Mouse (Mus musculus) embryonic facial prominence, embryonic 15.5 days (tissue): ENCODE results near the gene Abcf2. TPM values are rescaled to one million over a fixed set of nuclear protein-coding genes. Genes with fewer than 3 reads are reported as not detected.
"Not testable (repeated sequence)": the region's sequence is repeated elsewhere in the genome, so short reads cannot be mapped to it uniquely, and the experiment has no call there.

Experiments
- ATAC-seq: fragments of 200-750 bp; cut with Nextera tagmentation; 2 replicates; pipeline ENCODE4 v1.8.0; 2017; ENCODE audit warnings: low read depth, moderate TSS enrichment; ENCODE audit not compliant: insufficient number of reproducible peaks, low FRiP score, low TSS enrichment
- H3K27ac ChIP-seq: fragments of 300-500 bp; sonication (generic); replicated peaks from 2 replicates; pipeline ENCODE4 v1.5.1; 2015; ENCODE audit warnings: mild to moderate bottlenecking, inconsistent platforms
- H3K27me3 ChIP-seq: fragments of 300-500 bp; sonication (generic); 2 replicates; pipeline ENCODE4 v1.6.1; 2015; ENCODE audit warnings: inconsistent platforms
- H3K36me3 ChIP-seq: fragments of 300-500 bp; sonication (generic); 2 replicates; pipeline ENCODE4 v1.6.1; 2015; ENCODE audit warnings: mild to moderate bottlenecking, inconsistent platforms
- H3K4me1 ChIP-seq: fragments of 300-500 bp; sonication (generic); 2 replicates; pipeline ENCODE4 v1.6.1; 2015; ENCODE audit warnings: inconsistent platforms
- H3K4me2 ChIP-seq: fragments of 300-500 bp; sonication (generic); replicated peaks from 2 replicates; pipeline ENCODE4 v1.6.1; 2015; ENCODE audit warnings: mild to moderate bottlenecking, inconsistent platforms
- H3K4me3 ChIP-seq: fragments of 300-500 bp; sonication (generic); replicated peaks from 2 replicates; pipeline ENCODE4 v1.5.1; 2015; ENCODE audit warnings: mild to moderate bottlenecking, inconsistent platforms
- H3K9ac ChIP-seq: fragments of 300-500 bp; sonication (generic); 2 replicates; pipeline ENCODE4 v1.6.1; 2015; ENCODE audit warnings: inconsistent platforms
- H3K9me3 ChIP-seq: fragments of 300-500 bp; sonication (generic); replicated peaks from 2 replicates; pipeline ENCODE4 v1.6.1; 2016; ENCODE audit warnings: inconsistent platforms
- WGBS: fragments of 180-500 bp; shearing (Covaris S2); methylation state at CpG from one replicate; pipeline ENCODE4 v1.1.7; 2015; 5-methylcytosine and 5-hydroxymethylcytosine counted together
- polyA plus RNA-seq: library from polyadenylated mRNA; unstranded; fragments of >200 nt; fragmentation: Nextera tagmentation; extraction: Ambion mirVana; gene quantifications from 2 replicates; pipeline ENCODE4 v1.2.1, GENCODE M21; 2015

The Abcf2 gene
- polyA plus RNA-seq, 1 experiment from 2014 or later = 93.7 TPM

- Histone ChIP-seq H3K9ac (peak overlapping the region; percentile 73), H3K36me3 (peaks cover 36% of the 10 kb centered on the region), H3K4me3 (peak overlapping the region; percentile 92), H3K4me2 (peak overlapping the region; percentile 76), H3K27ac (peak overlapping the region; percentile 90), H3K9me3 (no peaks in the 10 kb centered on the region), H3K4me1 (peaks cover 13% of the 10 kb centered on the region), H3K27me3 (no peaks in the 10 kb centered on the region)
- peak; percentile 6; the same call in 1 of the 2 replicates for ATAC-seq
- WGBS = under 1% methylated on average over 32 of the region's 32 CpGs
Observed at GRCm38 (mm10) chr5:24576801-24577182, 475 bp downstream of the Abcf2 start.

- 85% methylated on average over 1 of the region's 1 CpGs for WGBS
- no peaks in the 10 kb centered on the region for H3K27me3 ChIP-seq
- peaks cover 13% of the 10 kb centered on the region for H3K4me1 ChIP-seq
- ATAC-seq = no peak
- peak overlapping the region; percentile 76 for H3K4me2 ChIP-seq
- H3K27ac ChIP-seq = no peak overlapping the region
- H3K4me3 ChIP-seq = peak overlapping the region; percentile 92
- H3K9me3 ChIP-seq = no peaks in the 10 kb centered on the region
- H3K9ac ChIP-seq = no peak overlapping the region
- peaks cover 45% of the 10 kb centered on the region for H3K36me3 ChIP-seq
Observed at GRCm38 (mm10) chr5:24575948-24576347, 1.3 kb downstream of the Abcf2 start.

- no peak within 1 kb of the TSS for H3K4me2 ChIP-seq
- no peak within 1 kb of the TSS for H3K27ac ChIP-seq
Observed at GRCm38 (mm10) chr5:24556709-24557108, 20.6 kb downstream of the Abcf2 start, which contains the start of gene 4931409K22Rik. Gene 4931409K22Rik (minus strand): TSS chr5:24556809.

GRCm38 (mm10) chr5:24555335-24555734 lies 21.9 kb downstream of the Abcf2 start:
- not testable (repeated sequence) for ATAC-seq, H3K9ac ChIP-seq, H3K27me3 ChIP-seq, H3K27ac ChIP-seq, H3K36me3 ChIP-seq, H3K4me3 ChIP-seq, H3K9me3 ChIP-seq, H3K4me2 ChIP-seq
- 91% methylated on average over 7 of the region's 7 CpGs for WGBS
- H3K4me1 ChIP-seq = peaks cover 26% of the 10 kb centered on the region

More at GRCm38 (mm10) chr5:24556709-24557108, 20.6 kb downstream of the Abcf2 start, which contains the start of gene 4931409K22Rik:
- H3K36me3 ChIP-seq = no peaks in the 10 kb centered on the region
- no peaks in the 10 kb centered on the region for H3K9me3 ChIP-seq
- H3K4me1 ChIP-seq = peaks cover 12% of the 10 kb centered on the region
- no peak for ATAC-seq
- WGBS = 68% methylated on average over 2 of the region's 2 CpGs
- H3K27me3 ChIP-seq = no peaks in the 10 kb centered on the region
- H3K4me3 ChIP-seq = no peak within 1 kb of the TSS
- no peak within 1 kb of the TSS for H3K9ac ChIP-seq

GRCm38 (mm10) chr5:24553621-24554244 lies 23.5 kb downstream of the Abcf2 start:
- Histone ChIP-seq H3K9me3 (no peaks in the 10 kb centered on the region), H3K27ac (no peak overlapping the region), H3K27me3 (0 out of 2 replicates have a peak, but pooled peaks cover 6% of the 10 kb centered on the region), H3K4me3 (no peak overlapping the region), H3K4me1 (peaks cover 26% of the 10 kb centered on the region), H3K36me3 (no peaks in the 10 kb centered on the region), H3K4me2 (no peak overlapping the region), H3K9ac (no peak overlapping the region)
- no peak for ATAC-seq
- 40% methylated on average over 5 of the region's 5 CpGs for WGBS

GRCm38 (mm10) chr5:24551317-24551688 lies 26.0 kb downstream of the Abcf2 start:
- WGBS = 65% methylated on average over 2 of the region's 2 CpGs
- no peak overlapping the region for H3K4me3 ChIP-seq
- H3K9ac ChIP-seq = 0 out of 2 replicates have a peak overlapping the region, but pooled peaks have one; percentile 9

GRCm38 (mm10) chr5:24550598-24551316 lies 26.5 kb downstream of the Abcf2 start:
- H3K4me1 ChIP-seq = peaks cover 26% of the 10 kb centered on the region
- 0 out of 2 replicates have a peak overlapping the region, but pooled peaks have one; percentile 9 for H3K9ac ChIP-seq
- 24% methylated on average over 26 of the region's 26 CpGs for WGBS
- H3K4me3 ChIP-seq = no peak overlapping the region
- no peak overlapping the region for H3K27ac ChIP-seq
- H3K36me3 ChIP-seq = no peaks in the 10 kb centered on the region
- 0 out of 2 replicates have a peak, but pooled peaks cover 6% of the 10 kb centered on the region for H3K27me3 ChIP-seq
- H3K4me2 ChIP-seq = peak overlapping the region; percentile 41
- H3K9me3 ChIP-seq = no peaks in the 10 kb centered on the region
- peak; percentile 44; the same call in 1 of the 2 replicates for ATAC-seq

More at GRCm38 (mm10) chr5:24551317-24551688, 26.0 kb downstream of the Abcf2 start:
- peak overlapping the region; percentile 41 for H3K4me2 ChIP-seq
- no peak for ATAC-seq
- H3K27ac ChIP-seq = no peak overlapping the region
- H3K9me3 ChIP-seq = no peaks in the 10 kb centered on the region
- H3K27me3 ChIP-seq = 0 out of 2 replicates have a peak, but pooled peaks cover 6% of the 10 kb centered on the region
- H3K4me1 ChIP-seq = peaks cover 26% of the 10 kb centered on the region
- H3K36me3 ChIP-seq = no peaks in the 10 kb centered on the region

- H3K4me2 ChIP-seq = no peak overlapping the region
- peaks cover 27% of the 10 kb centered on the region for H3K4me1 ChIP-seq
- no peaks in the 10 kb centered on the region for H3K36me3 ChIP-seq
- no peaks in the 10 kb centered on the region for H3K27me3 ChIP-seq
- no peaks in the 10 kb centered on the region for H3K9me3 ChIP-seq
- no peak for ATAC-seq
- WGBS = 81% methylated on average over 7 of the region's 7 CpGs
- H3K4me3 ChIP-seq = no peak overlapping the region
- no peak overlapping the region for H3K9ac ChIP-seq
- no peak overlapping the region for H3K27ac ChIP-seq
Observed at GRCm38 (mm10) chr5:24542643-24543042, 34.6 kb downstream of the Abcf2 start.

GRCm38 (mm10) chr5:24541144-24541569 lies 36.1 kb downstream of the Abcf2 start:
- Histone ChIP-seq H3K9ac (no peak overlapping the region), H3K4me1 (peaks cover 31% of the 10 kb centered on the region), H3K27ac (no peak overlapping the region), H3K9me3 (no peaks in the 10 kb centered on the region), H3K4me3 (no peak overlapping the region), H3K27me3 (no peaks in the 10 kb centered on the region), H3K4me2 (peak overlapping the region; percentile 30), H3K36me3 (no peaks in the 10 kb centered on the region)
- no peak; the same call in 1 of the 2 replicates for ATAC-seq
- WGBS = 11% methylated on average over 6 of the region's 6 CpGs

GRCm38 (mm10) chr5:24540387-24541143 lies 36.7 kb downstream of the Abcf2 start, which contains the start of gene Asb10:
Gene Asb10 (minus strand): TSS chr5:24540978.
- H3K27ac ChIP-seq = no peak within 1 kb of the TSS
- H3K27me3 ChIP-seq = no peaks in the 10 kb centered on the region
- ATAC-seq = peak; percentile 37; the same call in 1 of the 2 replicates
- H3K9me3 ChIP-seq = no peaks in the 10 kb centered on the region
- 29% methylated on average over 14 of the region's 14 CpGs for WGBS
- H3K36me3 ChIP-seq = no peaks in the 10 kb centered on the region
- no peak within 1 kb of the TSS for H3K9ac ChIP-seq
- peak within 1 kb of the TSS; percentile 30 for H3K4me2 ChIP-seq
- H3K4me1 ChIP-seq = peaks cover 31% of the 10 kb centered on the region
- H3K4me3 ChIP-seq = no peak within 1 kb of the TSS
